Mouse (Mus musculus): ENCODE measurements around the gene 4930412O13Rik.

The 4930412O13Rik gene

DNA sequence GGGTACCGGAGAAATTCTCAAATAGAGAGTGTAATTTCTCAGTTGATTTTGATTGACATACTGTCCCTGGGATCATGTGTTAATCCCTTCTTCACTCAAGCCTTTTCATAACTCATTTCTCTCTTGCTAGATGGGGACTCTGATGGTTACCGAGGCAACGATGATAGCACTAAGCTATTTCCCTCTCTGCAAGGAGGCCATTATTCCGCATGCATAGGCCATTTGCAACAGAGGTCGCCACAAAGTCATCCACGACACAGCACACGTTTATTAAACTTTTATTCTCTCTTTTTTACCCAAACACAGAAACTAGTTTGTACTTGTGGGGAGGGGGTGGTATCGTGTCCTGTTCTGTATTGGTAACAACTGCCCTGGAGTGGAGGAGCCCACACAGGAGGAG is 16.8 kb downstream of the 4930412O13Rik start:
- no peak for DNase-seq (ENCODE audit: low spot score in 2 of 2)

DNA sequence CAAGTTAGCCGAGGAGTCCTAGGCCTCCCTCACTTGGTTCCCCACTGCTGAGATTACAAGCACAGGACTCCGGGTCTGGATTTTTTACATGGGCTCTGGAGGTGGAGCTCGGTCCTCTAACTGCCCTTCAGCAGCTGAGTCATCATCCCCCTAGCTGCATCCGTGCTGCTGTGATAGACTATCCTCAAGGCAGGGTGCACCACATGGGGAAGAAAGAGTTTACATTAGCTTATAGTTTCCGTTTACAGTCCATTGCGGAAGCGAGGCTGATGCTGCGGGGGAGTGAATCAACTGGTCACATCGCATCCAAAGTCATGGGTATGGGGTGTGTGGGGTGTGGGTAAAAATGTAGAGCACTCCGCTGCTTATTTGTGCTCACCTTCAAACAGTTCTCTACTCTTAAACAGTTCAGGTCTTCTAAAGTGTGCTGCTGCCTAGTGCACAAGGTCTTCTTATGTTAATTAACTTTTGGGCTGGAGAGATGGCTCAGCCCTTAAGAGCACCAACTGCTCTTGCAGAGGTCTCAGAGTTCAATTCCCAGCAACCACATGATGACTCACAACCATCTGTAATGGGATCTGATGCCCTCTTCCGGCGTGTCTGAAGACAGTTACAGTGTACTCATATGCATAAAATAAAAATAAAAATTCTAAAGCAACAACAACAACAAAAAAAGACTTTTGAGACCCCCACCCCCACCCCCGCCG is 23.0 kb downstream of the 4930412O13Rik start:
- peak in 1 of 2 experiments; percentile 42 for DNase-seq (ENCODE audit: low spot score in 2 of 2)

DNA sequence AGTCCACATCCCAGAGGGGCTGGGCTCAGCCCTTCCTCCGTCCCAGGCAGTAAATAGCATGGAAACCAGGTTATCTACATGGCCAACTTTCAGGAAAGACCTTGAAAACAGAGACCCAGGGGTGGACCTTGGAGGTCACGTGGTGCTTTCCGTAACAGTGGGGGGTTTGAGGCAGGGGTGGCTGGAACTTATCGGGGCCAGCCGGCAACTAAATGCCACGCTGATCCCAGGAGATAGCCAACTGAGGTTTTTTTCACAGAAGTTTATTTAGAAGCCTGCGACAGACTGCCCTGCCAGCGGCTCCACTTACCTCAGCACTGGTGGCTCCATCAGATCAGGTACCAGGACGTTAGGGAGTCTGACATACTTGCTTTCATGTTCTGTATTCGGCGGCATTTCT is 24.9 kb downstream of the 4930412O13Rik start:
- DNase-seq (ENCODE audit: low spot score in 2 of 2) = no peak

DNA sequence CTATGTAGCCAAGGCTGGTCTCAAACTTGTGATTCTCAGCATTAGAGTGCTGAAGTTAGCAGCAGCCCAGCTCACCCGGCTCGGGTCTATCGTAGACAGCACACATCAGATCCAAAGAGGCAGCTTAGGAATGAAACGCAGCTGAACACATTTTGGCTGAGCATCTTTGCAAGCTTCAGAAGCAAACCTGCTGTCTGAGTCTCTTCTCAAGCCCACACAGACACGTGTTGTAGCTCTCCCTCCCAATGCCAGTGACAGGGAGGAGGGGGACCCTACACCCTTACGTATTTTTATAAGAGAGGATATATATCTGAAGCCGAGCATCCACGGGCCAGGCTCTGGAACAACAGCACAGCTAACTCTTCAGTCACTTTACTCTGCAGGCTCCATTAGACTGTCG is 36.5 kb downstream of the 4930412O13Rik start:
- DNase-seq (ENCODE audit: low spot score in 2 of 2) = no peak

DNA sequence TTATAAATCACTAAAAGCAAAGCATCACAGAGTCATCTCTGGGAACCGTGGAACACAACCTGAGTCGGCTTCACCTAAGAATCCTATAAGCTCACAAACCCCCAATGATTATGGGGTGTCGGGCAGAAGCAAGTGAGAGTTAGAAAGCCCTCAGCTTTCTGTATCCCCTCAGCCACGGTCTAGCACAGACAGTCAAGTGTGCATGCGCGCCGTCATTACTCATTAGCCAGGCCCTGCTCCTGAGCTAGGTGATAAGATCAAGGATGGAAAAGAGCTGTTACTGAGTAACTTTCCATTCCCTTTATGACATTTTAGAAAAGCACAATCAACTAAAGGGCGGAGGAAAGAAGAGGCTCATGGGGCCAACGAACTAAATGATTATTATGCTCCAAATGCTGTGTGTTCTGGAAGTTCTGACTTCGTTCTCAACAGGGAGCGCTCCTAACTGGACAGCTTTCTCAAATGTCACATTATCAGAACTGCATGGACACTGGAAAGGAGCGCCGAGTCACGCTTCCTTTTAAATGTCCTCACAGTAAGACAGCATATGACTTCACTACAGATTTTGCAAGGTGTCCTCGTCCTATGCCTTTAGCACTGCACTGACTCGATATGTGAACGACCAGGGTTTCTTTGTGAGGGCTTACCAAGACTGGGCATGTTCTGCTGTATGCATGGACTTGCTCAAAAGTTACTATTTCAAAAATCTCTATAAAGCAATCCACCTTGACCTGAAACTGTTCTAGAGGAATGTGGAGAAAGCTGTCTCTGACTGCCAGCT is 37.8 kb downstream of the 4930412O13Rik start:
- DNase-seq (ENCODE audit: low spot score in 2 of 2) = no peak

DNA sequence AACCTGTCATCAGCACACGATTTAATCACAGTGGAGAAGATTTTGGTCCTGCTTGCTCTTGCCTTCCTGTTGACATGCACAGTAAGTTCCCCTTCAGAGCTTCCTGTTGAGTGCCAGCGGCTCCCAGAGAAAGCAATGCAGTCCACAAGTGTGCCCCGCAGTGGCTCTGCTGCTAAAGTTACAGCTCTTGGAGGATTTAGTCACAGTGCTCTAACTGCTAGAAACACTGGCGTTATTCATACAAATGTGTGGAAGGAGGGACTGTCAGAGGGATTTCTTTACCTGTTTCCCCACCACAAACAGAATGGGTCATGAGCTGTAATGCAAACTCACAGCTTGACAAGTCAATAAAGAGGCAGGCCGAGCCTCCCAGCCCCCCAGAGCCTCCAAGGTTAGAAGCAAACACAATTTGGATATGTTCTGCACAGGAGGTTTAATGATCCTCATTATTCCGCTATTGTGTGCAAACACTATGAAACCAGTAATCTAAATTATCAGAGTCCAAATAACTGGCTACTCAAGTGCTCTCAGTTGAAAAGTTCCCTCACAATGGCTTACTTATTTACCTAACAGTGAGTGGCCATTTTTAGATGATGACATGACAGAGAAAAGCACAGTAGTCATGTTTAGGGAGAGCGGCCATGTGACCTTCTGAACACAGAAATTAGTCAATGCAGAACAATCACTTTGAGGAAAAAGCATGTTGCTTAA is 45.3 kb downstream of the 4930412O13Rik start:
- DNase-seq (ENCODE audit: low spot score in 2 of 2) = no peak

DNA sequence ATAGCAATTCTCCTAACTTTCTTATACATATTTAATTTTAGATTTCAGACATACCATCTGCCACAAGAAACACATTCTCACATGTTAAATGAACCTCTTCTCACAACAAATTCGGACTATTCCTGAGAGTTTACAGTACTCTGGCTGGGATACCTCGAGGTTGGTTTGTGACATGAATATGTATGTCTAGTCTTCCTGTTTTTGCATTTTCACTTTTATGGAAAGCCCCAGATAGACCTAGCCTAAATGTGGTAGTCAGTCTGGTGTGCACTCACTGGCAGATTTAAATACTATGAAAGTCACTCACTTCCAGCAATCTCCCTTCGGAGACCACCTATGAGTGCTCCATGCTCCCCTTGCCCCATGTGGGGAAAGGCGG is 45.8 kb downstream of the 4930412O13Rik start:
- no peak for DNase-seq (ENCODE audit: low spot score in 2 of 2)
